Mouse (Mus musculus) thymus, postnatal 0 days (tissue): ENCODE measurements around the gene Cpxcr1. TPM values are rescaled to one million over a fixed set of nuclear protein-coding genes. Genes with fewer than 3 reads are reported as not detected.

ENCODE experiments used
- DNase-seq: peaks from one replicate; pipeline ENCODE4 v3.0.0-alpha.2; 2015; ENCODE audit warnings: low spot score
- polyA plus RNA-seq: library from polyadenylated mRNA; unstranded; fragments of >200 nt; fragmentation: Nextera tagmentation; extraction: Ambion mirVana; gene quantifications from 2 replicates; pipeline ENCODE4 v1.2.1, GENCODE M21; 2015

Cpxcr1 gene
- not detected in 2 replicates for polyA plus RNA-seq

DNA sequence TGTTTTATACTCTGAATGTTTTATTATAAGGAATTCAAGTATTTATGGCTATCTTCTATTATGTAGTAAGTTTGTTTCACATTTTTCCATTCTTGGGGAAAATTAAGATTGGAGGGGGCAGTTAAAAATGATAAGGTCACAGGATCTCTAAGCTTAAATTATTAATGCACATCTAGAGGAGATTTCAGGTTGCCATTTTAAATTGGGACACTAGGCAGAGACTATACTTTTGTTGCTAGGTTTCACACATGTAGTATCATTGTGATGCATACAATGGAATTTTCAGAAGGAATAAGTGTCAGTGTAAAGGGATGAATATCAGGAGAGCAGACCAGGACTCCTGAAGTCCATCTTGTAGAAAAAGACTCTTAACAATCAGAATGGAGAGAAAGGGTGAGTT is at the start of gene Cpxcr1:
Gene Cpxcr1 (plus strand): TSS at position 301 of the 400 bp plus-strand sequence.
- no peak for DNase-seq

Other genes with a start within 250 kb of the Cpxcr1 start
- gene H2afb2, start 232.2 kb downstream of the Cpxcr1 start, polyA plus RNA-seq = not detected in 2 replicates